Mouse (Mus musculus) fibroblast of lung, adult 2 months (primary cell): Measurements from ENCODE around the gene Dnmt3c.
"Not testable (repeated sequence)": the region's sequence is repeated elsewhere in the genome, so short reads cannot be mapped to it uniquely, and the experiment has no call there.

Source experiments
- DNase-seq: peaks from one replicate; pipeline ENCODE4 v3.0.0-alpha.2; 2011; ENCODE audit warnings: low read depth

The Dnmt3c gene

DNA sequence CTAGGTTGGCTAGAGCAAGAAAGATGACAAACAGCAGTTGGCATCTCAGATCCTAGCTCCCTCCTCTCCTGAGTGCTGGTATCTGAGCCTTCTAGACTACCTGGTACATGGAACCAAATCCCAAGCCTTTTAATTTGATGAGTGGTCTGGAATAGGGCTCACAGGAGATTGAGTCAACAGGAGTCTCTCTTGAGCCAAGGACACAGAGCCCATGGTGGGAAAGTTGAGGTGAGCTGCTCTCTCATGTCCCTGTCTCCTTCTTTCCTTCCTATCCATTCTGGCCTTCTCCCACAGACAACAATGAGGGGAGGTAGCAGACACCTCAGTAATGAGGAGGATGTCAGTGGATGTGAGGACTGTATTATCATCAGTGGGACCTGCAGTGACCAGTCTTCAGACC lies at the start of gene Dnmt3c:
Gene Dnmt3c (plus strand): TSS at position 301 of the 400 bp plus-strand sequence.
- no peak for DNase-seq

DNA sequence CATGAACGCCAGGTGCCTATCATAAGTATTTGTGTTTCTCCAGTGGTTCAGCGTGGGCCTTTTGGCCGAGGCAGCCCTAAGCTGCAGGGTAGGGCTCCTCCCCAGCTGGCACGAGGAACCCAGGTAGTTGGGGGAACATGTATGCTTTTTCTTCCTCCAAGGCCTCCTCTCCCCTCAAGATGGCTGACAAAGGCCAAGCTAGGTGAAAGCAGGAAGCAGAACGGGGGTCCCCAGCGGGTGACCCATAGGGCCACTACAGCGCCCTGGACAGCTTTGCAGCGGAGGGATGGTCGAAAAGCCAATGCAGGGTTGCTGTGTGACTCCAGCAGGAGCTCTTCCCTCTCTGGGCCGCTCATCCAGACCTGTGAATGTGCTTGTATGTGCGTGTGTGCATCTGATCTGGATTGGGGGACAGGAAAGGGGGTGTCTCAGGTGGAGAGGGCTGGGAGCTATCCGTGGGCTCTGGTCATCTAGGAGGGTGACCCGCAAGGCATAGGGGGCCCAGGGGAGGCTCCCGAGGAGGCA lies 47.6 kb upstream of the Dnmt3c start:
- DNase-seq: no peak

DNA sequence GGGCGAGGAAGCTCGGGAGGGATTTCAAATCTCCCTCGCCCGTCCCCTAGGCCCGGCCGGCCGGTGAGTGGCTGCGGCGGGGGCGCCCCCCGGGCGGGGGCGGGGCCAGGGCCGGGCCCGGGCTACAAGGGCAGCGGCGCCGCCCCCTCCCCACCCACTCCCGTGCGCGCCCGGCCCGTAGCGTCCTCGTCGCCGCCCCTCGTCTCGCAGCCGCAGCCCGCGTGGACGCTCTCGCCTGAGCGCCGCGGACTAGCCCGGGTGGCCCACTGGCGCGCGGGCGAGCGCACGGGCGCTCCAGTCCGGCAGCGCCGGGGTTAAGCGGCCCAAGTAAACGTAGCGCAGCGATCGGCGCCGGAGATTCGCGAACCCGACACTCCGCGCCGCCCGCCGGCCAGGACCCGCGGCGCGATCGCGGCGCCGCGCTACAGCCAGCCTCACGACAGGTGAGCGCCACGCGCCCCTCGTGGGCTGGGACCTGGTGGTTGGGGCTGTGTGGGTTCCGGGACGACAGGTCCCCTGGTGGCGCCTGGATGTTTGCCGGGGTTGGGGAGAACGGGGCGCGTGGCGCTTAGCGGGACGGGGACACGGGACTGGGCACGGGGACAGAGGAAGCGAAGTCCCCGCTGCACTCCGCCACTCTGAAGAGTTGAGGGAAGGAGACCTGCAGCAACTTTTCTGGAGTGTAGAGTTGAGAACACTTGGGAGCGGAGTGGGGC lies 47.0 kb upstream of the Dnmt3c start, which contains the start of gene Dnmt3b:
Gene Dnmt3b (plus strand): TSS at position 153 of the 716 bp plus-strand sequence.
- DNase-seq: peak; percentile 6

GRCm38 (mm10) chr2:153650014-153650687 lies 46.3 kb upstream of the Dnmt3c start:
- DNase-seq: no peak

GRCm38 (mm10) chr2:153651681-153652080 lies 44.8 kb upstream of the Dnmt3c start:
- no peak for DNase-seq

DNA sequence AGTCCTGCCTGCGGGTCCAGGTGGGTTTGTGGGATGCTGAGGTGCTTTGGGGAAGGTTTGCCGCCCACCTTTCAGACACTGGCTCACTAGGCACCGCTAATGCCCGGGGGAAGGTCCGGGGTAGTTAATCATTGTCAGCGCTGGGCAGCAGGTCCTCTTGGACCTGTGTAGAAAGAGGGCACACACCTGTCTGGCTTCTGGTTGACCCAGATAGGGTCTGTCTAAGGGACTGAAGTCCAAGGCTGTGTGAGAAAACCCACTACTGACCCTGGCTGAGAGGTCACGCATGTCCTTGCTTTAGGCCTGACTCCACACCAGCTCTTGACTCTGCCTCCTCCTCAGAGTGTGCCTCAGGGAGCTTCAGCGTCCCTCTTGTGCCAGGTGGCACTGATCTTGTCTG lies 38.8 kb upstream of the Dnmt3c start:
- not testable (repeated sequence) for DNase-seq

- DNase-seq: no peak
Measured at GRCm38 (mm10) chr2:153660616-153661015, 35.8 kb upstream of the Dnmt3c start.

- no peak for DNase-seq
Measured at GRCm38 (mm10) chr2:153665401-153665800, 31.1 kb upstream of the Dnmt3c start.

DNA sequence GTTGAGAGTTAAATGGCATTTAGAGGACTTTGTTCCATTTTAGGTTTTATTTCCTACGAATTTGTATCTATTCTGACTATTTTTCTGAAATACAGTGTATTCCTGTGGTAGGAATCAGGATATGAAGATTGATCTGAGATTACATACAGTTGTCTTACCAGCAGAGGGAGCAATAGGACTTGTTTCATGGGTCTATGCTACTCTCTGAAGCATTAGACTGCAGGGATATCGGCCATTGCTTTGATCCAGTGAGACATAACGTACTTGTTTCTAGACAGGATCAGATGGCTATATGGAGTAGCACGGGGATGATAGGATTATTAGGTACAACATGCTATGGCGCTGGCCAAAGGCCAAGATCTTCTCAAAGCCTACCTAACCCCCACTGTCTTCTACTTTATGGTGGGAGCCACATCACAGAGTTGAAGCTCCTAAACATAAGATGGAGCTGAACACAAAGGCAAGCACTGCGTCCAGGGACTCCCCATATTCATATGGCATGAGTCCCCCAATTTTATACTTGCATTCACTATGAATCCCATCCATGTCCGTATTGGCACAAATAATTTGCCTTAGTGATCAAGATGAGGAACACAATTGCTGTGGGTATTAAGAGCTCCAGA lies 27.6 kb upstream of the Dnmt3c start:
- DNase-seq: no peak

GRCm38 (mm10) chr2:153670111-153670510 lies 26.3 kb upstream of the Dnmt3c start:
- no peak for DNase-seq

DNA sequence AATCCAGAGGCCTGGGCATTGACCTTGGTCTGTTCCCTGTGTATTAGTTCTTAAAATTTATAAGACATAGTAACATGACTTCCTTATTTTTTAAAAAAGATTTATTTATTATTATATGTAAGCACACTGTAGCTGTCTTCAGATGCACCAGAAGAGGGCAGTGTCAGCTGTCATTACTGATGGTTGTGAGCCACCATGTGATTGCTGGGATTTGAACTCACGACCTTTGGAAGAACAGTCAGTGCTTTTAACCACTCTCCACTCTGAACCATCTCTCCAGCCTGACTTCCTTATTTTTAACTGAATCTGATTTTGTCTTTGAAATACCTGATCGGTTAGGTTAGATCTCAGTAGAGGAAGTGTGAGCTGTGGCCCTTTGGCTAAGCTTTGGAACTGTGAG lies 23.8 kb upstream of the Dnmt3c start:
- no peak for DNase-seq

- not testable (repeated sequence) for DNase-seq
Measured at GRCm38 (mm10) chr2:153675364-153675763, 21.1 kb upstream of the Dnmt3c start.

DNA sequence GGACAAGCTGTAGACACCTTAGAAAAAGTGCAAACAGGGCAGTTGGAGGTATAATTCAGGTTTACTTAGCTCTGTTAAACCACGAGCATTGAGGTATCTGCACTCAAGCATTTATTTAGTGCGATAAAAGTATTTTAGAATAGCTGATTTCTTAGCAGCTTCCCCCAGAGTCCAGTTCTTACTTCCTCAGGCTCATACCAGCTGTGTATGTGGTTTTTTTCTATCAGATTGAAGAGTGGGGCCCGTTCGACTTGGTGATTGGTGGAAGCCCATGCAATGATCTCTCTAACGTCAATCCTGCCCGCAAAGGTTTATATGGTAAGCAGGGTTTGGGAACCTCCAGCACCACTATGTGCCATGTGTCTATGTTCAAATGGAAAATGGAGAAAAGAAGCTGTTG lies 19.5 kb upstream of the Dnmt3c start:
- no peak for DNase-seq

DNA sequence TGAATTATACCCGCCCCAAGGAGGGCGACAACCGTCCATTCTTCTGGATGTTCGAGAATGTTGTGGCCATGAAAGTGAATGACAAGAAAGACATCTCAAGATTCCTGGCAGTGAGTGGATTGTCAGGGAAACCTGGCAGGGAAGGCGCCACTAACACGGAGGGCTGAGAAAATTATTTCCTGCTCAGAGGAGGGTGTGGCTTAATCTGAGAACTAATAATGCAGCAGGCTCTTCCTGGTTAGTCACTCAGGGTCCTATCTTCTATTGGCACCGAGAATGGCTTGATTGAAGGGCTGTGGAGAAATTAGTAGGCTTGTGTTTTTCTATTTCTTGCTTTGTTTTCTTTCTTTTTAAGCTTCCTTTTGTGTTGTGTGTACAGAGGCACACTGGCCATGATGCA lies 18.9 kb upstream of the Dnmt3c start:
- DNase-seq: no peak

- DNase-seq: no peak
Measured at GRCm38 (mm10) chr2:153679959-153680358, 16.5 kb upstream of the Dnmt3c start.

DNA sequence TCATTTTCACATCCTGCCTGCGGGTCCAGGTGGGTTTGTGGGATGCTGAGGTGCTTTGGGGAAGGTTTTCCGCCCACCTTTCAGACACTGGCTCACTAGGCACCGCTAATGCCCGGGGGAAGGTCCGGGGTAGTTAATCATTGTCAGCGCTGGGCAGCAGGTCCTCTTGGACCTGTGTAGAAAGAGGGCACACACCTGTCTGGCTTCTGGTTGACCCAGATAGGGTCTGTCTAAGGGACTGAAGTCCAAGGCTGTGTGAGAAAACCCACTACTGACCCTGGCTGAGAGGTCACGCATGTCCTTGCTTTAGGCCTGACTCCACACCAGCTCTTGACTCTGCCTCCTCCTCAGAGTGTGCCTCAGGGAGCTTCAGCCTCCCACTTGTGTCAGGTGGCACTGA lies 3.0 kb upstream of the Dnmt3c start:
- not testable (repeated sequence) for DNase-seq

- DNase-seq: no peak
Measured at GRCm38 (mm10) chr2:153694462-153695085, 1.9 kb upstream of the Dnmt3c start.

- DNase-seq: no peak
Measured at GRCm38 (mm10) chr2:153703389-153703788, 6.9 kb downstream of the Dnmt3c start.

DNA sequence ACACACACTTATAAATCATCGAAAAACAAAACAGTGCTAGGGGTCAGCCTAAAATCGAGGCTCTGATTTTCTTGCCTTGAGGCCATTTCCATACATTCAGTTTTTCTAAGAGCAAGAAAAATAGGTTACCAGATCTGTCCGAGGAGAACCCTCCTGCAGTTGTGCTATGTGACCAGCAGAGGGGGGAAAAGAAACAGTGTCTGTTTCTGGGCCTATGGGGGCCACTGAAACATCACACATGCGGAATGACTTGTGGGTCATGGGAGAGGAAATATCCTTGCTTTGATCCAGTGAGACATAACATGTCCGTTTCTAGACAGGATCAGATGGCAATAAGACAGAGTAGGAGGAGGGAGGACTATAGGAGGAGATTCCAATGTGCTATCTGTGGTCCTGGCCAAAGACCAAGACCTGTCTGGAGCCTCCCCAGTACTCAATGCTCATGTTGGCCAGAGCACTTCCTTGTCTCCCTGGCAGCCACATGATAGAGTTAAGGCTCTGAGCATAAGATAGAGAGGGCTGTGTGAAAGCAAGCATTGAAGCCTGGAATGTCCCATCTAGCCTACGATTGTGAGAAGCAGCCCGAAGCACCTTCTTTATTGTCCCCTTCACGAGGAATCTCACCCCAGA lies 14.4 kb downstream of the Dnmt3c start:
- DNase-seq: peak; percentile 15

DNA sequence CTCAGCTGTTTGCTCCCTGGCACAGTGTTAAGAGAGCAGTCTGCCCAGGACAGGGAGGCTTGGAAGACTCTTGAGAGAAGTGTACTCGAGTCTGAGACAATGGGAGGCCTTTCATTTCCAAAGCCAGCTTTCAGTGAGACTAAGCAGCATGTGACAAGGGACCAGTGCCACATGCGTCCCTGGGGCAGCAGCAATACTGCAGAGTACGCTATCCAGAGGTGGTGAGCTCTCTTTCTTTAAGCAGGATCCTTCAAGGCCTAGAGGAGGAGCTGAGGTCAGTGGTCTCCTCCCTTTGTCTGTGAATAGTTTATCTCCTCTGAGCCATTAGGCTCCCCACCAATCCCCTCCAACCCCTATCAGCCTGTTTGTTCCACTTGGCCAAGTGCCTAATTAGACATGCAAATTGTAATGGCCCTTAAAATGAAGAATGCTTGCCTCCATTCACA lies 16.2 kb downstream of the Dnmt3c start:
- DNase-seq: no peak

- DNase-seq: peak; percentile 27
Measured at GRCm38 (mm10) chr2:153713227-153713626, 16.8 kb downstream of the Dnmt3c start.

DNA sequence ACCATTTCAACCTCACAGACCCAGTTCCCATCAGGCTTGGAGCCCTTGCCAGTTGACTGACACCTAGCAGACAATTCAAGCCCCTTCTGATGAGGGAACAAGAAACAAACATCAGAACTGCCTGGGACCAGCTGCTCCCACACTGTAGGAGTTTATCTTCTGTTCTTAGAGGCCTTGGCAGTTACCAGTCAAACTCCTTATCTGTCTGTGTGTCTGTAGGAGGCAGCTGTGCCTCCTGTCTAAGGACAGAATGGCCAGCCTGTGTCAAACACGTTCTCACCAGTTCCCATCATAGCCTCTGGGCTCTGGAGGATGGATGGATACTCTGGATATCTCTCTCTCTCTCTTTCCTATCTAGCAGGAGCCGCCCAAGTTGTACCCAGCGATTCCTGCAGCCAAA lies 21.4 kb downstream of the Dnmt3c start:
- DNase-seq: not testable (repeated sequence)
